Mouse (Mus musculus): ENCODE measurements around the gene Dpep2nb.
A peak's percentile ranks its signal among the peaks of the same experiment; 100 is the strongest.
"Not testable (repeated sequence)": the region's sequence is repeated elsewhere in the genome, so short reads cannot be mapped to it uniquely, and the experiment has no call there.

Gene Dpep2nb

DNA sequence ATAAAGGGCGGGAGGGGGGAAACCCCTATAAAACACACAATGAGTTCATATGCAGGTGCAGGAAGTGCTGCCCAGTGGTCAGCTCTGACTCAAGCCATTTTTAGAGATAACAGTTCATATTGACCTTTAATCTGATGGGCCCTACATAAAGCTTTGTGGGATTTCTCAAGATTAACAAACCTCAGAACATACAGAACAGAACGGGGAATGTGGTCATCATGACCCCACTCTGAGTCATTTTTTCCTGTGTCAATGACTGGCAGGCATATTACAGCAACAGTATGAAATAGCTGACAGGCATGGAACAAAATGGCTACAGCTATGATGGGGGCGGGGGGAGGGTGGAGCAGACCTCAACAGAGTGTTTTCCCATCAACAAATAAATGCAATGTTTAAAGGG lies 1.4 kb upstream of the Dpep2nb start:
- DNase-seq (ENCODE audit: low read depth): peak; percentile 88

- DNase-seq (ENCODE audit: low read depth): no peak
These were observed 638 bp upstream of the Dpep2nb start for GRCm38 (mm10) chr8:106006413-106006812.

- DNase-seq (ENCODE audit: low read depth): no peak
These were observed 1.1 kb downstream of the Dpep2nb start for GRCm38 (mm10) chr8:106004538-106005207.

GRCm38 (mm10) chr8:106001908-106002307 lies 3.9 kb downstream of the Dpep2nb start:
- no peak for DNase-seq (ENCODE audit: low read depth)

DNA sequence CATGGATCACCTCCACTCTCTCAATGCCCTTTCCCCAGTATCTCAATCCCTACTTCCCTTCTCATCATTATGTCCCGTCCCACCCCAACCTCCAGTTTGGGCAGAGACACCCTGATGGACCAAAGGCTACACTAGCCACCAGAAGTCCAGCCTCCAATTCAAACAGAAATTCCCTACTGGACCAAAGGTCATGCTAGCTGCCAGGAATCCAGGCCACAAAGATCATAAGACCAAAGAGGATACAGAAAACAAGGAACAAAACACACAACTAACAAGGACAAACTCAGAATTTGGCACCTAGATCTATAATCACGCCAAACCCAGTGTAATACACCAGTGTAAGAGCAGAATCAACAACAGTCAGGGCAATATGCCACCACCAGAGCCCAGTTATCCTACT lies 6.8 kb downstream of the Dpep2nb start:
- DNase-seq (ENCODE audit: low read depth): no peak

DNA sequence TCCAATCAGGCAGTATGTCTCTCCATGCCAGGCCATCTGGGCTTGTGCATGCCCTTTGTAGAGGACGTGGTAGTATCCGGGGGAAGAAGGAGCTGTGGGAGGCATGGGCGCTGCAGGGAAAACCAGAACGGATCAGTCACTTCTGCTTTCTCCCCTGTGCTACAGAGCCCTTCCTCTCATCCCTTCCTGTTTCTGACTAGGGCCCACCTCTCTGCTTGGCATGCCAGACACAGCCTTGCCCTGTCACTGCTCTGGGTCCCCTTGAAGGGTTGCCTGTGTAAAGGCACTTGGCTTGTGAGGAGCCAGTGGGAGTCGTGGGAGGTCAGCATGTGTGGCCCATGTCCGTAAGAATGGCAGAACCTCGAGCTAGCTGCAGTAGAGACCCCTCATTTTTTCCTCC lies 9.4 kb downstream of the Dpep2nb start:
- no peak for DNase-seq (ENCODE audit: low read depth)

DNA sequence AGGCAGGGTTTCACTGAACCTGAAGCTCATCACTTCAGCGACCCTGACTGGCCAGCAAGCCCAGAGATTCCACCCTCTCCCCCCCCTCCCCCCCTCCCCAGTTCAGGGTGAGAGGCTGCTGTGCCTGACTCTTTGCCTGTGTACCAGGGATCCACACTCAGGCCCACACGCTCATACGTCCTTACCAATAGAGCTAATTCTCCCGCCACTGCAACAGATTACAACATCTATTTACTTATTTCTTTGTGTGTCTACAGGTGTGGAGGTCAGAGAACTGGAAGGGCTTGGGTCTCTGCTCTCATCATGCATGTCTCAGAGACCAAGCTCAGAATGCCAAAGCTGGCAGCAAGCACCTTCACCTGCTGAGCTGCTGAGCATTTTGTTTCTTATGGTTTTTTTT lies 12.5 kb downstream of the Dpep2nb start:
- DNase-seq (ENCODE audit: low read depth): no peak

DNA sequence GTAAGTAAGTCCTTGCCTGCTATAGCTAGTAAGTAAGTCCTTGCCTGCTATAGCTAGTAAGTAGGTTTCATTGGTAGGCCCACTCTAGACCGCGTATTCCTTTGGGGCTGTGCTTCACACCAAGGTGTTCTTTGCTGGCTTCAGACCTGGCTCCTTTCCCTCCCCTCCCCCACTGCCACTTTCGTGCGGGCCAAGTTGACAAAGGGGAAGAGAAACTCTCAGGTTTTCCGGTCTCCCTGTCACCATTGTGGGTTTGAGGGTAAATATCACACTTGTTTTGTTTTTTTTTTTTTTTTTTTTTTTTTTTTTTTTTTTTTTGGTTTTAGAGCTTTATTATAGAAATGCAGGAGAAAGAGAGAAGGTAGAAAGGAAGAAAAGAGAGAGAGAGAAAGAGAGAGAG lies 13.3 kb downstream of the Dpep2nb start:
- peak; percentile 85 for DNase-seq (ENCODE audit: low read depth)

DNA sequence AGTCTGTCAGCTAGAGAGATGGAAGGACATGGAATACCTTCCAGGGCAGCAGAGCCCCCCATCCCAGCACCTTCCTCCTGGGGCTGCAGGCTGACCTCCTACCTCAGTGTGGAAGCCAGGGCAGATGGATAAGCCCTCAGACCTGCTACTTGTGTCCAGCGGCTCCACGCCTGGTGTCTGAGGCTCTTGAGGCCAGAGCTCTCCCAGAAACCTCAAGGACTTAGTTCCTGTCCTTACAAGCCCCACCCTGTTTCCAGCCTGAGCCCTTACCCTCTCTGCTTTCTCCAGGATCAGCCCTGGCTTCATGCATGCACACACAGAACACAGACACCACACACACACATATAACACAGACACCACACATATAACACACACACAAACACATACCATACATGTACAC lies 14.2 kb downstream of the Dpep2nb start:
- DNase-seq (ENCODE audit: low read depth): no peak

DNA sequence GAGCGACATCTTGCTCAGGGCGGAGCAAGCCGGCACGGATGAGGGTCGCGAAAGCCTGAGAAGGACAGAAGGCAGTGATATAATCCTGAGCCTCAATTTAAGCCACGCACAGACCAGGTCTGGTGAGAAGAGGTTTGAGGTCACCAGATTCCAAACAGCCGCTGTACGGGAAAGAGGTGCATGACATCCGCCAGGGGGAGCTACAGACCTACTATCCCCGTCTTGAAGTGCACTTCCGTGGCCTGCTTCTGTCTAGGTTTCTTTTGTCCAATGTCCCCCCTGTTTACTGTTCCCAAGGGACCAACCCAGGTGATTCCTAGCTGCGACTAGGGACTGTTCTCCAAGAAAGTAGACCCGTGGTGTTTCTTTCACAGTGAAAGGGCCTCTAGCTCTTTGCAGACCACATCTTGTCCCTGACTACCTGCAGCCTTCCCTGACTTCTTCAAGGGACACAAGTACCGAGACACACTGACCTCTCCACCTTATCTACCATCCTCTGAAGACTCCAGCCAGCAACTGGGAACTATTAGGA lies 14.9 kb downstream of the Dpep2nb start, which contains the start of gene Dus2:
TSS of gene Dus2 (plus strand) at position 482 of the 532 bp plus-strand sequence.
- peak; percentile 95 for DNase-seq (ENCODE audit: low read depth)

DNA sequence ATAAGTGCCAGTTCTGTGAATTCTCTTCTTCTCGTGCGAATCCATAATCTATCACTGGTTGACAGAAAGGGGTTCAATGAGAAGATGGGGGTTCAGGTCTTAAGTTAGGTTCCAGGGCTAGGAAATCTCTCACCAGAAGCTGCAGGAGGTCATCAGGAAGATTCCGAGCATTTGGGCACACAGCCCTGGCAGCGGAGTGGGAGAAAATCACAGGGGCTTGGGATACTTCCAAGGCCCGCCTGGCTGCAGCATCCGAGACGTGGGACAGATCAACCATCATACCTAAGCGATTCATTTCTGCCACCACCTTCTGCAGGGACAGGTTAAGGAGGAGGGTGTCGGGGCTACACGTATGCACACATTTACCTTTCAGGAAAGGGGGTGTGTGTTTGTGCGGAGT lies 17.2 kb downstream of the Dpep2nb start:
- no peak for DNase-seq (ENCODE audit: low read depth)

- DNase-seq (ENCODE audit: low read depth): not testable (repeated sequence)
These were observed 22.4 kb downstream of the Dpep2nb start for GRCm38 (mm10) chr8:105983406-105983805.

GRCm38 (mm10) chr8:105981146-105981545 lies 24.6 kb downstream of the Dpep2nb start:
- DNase-seq (ENCODE audit: low read depth): no peak

GRCm38 (mm10) chr8:105979325-105979724 lies 26.4 kb downstream of the Dpep2nb start, which contains the start of gene Dpep3:
Gene Dpep3 (minus strand): TSS chr8:105979429.
- DNase-seq (ENCODE audit: low read depth): no peak

GRCm38 (mm10) chr8:105975363-105975762 lies 30.4 kb downstream of the Dpep2nb start:
- no peak for DNase-seq (ENCODE audit: low read depth)

GRCm38 (mm10) chr8:105971019-105971720 lies 34.6 kb downstream of the Dpep2nb start:
- DNase-seq (ENCODE audit: low read depth): no peak

- no peak for DNase-seq (ENCODE audit: low read depth)
These were observed 36.4 kb downstream of the Dpep2nb start for GRCm38 (mm10) chr8:105969367-105969766.

GRCm38 (mm10) chr8:105966692-105967311 lies 39.0 kb downstream of the Dpep2nb start:
- peak; percentile 44 for DNase-seq (ENCODE audit: low read depth)

DNA sequence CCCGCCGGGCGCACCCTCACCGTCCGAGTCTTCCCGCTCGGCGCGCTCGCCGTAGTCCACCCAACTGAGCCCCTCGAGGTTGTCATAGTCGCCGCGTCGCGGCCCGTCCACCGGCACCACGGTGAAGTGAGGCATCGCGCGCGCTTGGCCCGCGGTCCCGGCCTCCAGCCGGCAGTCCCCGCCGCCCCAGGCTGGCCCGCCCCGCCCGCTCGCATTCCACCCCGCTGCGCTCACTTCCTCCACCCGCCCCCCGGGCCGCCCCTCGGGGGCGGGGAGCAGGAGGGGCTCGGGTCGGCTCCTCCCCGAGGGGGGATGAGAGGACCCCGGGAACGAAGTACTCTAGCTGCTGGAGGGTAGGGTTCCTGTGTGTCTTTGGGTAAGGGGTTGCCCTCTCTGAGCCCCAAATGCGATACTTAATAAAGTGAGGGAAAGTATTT lies 39.9 kb downstream of the Dpep2nb start, which contains the start of gene Slc12a4:
TSS of gene Slc12a4 (minus strand) at position 193 of the 437 bp plus-strand sequence.
- DNase-seq (ENCODE audit: low read depth): peak; percentile 82

- peak; percentile 64 for DNase-seq (ENCODE audit: low read depth)
These were observed 40.4 kb downstream of the Dpep2nb start for GRCm38 (mm10) chr8:105965266-105965904.

DNA sequence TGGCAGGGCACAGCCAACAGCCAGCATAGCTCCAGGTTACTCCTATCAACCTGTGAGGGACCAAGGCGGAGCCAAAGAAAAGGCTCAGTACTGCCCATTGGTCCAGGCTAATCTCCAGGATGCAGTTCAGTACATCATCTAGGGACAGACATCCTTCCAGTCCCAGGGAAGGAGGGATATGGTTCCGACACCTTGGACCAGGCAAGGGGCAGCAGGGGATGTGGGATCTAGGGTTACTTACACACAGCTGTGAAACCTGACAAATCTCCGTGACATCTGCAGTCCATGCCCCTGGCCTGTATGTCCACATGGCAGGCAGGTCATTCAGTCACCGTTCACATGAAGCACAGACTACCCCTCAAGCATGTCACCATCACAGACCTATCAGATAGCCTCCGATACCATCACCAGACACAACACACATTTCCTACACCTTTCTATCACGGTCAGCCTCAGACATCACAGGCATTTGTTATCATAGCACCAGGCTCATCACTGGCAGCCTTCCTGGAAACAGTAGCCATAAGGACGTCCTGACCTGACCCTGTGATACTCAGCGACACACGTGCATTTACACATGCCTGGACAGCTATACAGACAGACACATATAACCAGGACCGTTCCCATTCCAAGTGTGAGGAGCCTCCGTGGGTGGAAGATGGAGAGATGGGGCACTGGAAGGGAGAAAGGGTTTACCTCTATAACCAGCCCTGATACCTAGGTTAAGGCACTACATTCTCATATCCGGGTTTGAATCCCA lies 41.1 kb downstream of the Dpep2nb start:
- DNase-seq (ENCODE audit: low read depth): peak; percentile 9

Measured in induced T-regulatory cell, adult 2 months (primary cell).